Mouse (Mus musculus) neural tube, embryonic 15.5 days (tissue): Measurements from ENCODE around the gene Nhsl2. TPM values are rescaled to one million over a fixed set of nuclear protein-coding genes. Genes with fewer than 3 reads are reported as not detected.

ENCODE experiments used
- ATAC-seq: fragments of 200-750 bp; cut with Nextera tagmentation; 2 replicates; pipeline ENCODE4 v1.8.0; 2017; ENCODE audit warnings: mild to moderate bottlenecking, moderate TSS enrichment, moderate library complexity; ENCODE audit not compliant: low FRiP score
- H3K27ac ChIP-seq: fragments of 300-500 bp; sonication (generic); replicated peaks from 2 replicates; pipeline ENCODE4 v1.5.1; 2015; ENCODE audit warnings: mild to moderate bottlenecking, inconsistent platforms
- H3K27me3 ChIP-seq: fragments of 300-500 bp; sonication (generic); replicated peaks from 2 replicates; pipeline ENCODE4 v1.6.1; 2015; ENCODE audit warnings: inconsistent platforms
- H3K36me3 ChIP-seq: fragments of 300-500 bp; sonication (generic); 2 replicates; pipeline ENCODE4 v1.6.1; 2015; ENCODE audit warnings: inconsistent platforms
- H3K4me1 ChIP-seq: fragments of 300-500 bp; sonication (generic); 2 replicates; pipeline ENCODE4 v1.6.1; 2015; ENCODE audit warnings: inconsistent platforms
- H3K4me2 ChIP-seq: fragments of 300-500 bp; sonication (generic); 2 replicates; pipeline ENCODE4 v1.6.1; 2015; ENCODE audit warnings: inconsistent platforms, mild to moderate bottlenecking, moderate library complexity
- H3K4me3 ChIP-seq: fragments of 300-500 bp; sonication (generic); replicated peaks from 2 replicates; pipeline ENCODE4 v1.5.1; 2015; ENCODE audit warnings: mild to moderate bottlenecking, inconsistent platforms
- H3K9ac ChIP-seq: fragments of 300-500 bp; sonication (generic); replicated peaks from 2 replicates; pipeline ENCODE4 v1.6.1; 2015; ENCODE audit warnings: mild to moderate bottlenecking, inconsistent platforms
- H3K9me3 ChIP-seq: fragments of 300-500 bp; sonication (generic); replicated peaks from 2 replicates; pipeline ENCODE4 v1.6.1; 2016; ENCODE audit warnings: inconsistent platforms
- WGBS: fragments of 180-500 bp; shearing (Covaris S2); methylation state at CpG from one replicate; pipeline ENCODE4 v1.1.7; 2015; ENCODE audit warnings: mixed read lengths; 5-methylcytosine and 5-hydroxymethylcytosine counted together
- polyA plus RNA-seq: library from polyadenylated mRNA; unstranded; fragments of >200 nt; fragmentation: Nextera tagmentation; extraction: Ambion mirVana; gene quantifications from 2 replicates; pipeline ENCODE4 v1.2.1, GENCODE M21; 2015

Gene Nhsl2
- polyA plus RNA-seq, 1 experiment from 2014 or later: 4.7 TPM

DNA sequence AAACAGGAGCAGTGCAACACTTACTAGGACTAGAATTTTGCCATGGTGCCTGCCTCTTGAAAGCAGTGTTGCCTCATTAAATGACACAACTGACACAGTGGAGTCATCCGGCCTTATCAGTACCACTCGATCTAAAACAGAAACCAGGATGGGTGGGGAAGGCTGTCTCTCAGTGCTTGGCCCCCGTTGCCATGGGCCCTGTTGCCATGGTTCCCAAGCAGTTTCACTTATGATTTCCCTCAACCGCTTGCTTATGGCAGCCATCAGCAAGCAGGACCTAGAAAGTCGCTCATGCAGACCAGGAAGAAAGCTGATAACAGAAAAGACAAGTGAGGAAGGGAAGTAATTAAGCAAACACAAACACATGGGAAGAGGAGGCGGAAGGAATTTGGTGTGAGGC is 182.7 kb downstream of the Nhsl2 start:
- Histone ChIP-seq H3K27me3 (peaks cover 30% of the 10 kb centered on the region; the same call in 1 of the 2 replicates), H3K9ac (no peak overlapping the region), H3K4me1 (no peaks in the 10 kb centered on the region; the same call in 1 of the 2 replicates), H3K4me3 (no peak overlapping the region), H3K27ac (no peak overlapping the region), H3K36me3 (no peaks in the 10 kb centered on the region), H3K9me3 (no peaks in the 10 kb centered on the region), H3K4me2 (no peak overlapping the region)
- WGBS: 53% methylated on average over 6 of the region's 6 CpGs
- ATAC-seq: no peak

DNA sequence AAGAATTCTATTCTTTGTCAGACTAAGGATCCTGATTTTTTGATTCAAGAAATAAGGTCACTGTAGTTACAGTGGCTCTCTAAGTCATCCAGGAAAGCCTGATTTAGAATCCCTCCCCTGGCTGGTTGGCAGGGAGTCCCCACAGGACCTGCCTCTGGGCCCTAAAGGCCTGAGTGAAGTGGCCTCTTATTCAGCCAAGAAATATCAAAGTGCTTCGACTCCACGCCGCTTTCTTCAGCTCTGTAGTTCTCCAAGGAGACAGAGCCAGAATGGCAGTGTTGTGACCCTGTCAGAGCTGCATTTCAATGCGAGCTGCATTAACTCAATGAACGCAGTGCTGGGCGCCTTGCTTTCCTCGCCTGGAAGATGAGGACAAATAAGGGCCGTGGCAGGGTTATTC is 183.2 kb downstream of the Nhsl2 start:
- Histone ChIP-seq H3K27ac (no peak overlapping the region), H3K9ac (no peak overlapping the region), H3K27me3 (peaks cover 29% of the 10 kb centered on the region; the same call in 1 of the 2 replicates), H3K9me3 (no peaks in the 10 kb centered on the region), H3K4me3 (no peak overlapping the region), H3K36me3 (no peaks in the 10 kb centered on the region), H3K4me1 (no peaks in the 10 kb centered on the region; the same call in 1 of the 2 replicates), H3K4me2 (no peak overlapping the region)
- no peak for ATAC-seq
- 43% methylated on average over 8 of the region's 8 CpGs for WGBS

DNA sequence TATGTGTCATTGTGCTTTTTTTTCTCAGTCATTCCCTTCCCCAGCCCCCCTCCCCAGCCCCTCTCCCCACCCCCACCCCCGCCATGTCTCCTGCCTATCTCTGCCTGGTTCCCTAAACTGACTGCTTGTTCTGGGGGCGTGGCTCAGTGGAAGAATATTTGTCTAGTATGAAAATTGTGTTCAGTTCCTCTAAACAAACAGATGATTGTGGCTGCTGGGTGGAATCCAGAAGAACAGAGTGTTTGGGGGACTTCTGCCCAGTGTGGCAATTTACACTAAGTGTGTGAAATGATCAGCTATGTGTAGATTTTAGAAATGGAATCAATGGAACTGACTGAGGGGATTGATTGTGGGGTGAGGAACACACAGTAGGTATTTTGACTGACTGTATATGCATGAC is 184.4 kb downstream of the Nhsl2 start:
- ATAC-seq: no peak
- Histone ChIP-seq H3K4me3 (no peak overlapping the region), H3K9me3 (no peaks in the 10 kb centered on the region), H3K27ac (no peak overlapping the region), H3K27me3 (peaks cover 24% of the 10 kb centered on the region; the same call in 1 of the 2 replicates), H3K36me3 (no peaks in the 10 kb centered on the region), H3K4me2 (no peak overlapping the region), H3K9ac (no peak overlapping the region), H3K4me1 (no peaks in the 10 kb centered on the region; the same call in 1 of the 2 replicates)
- WGBS: 80% methylated on average over 1 of the region's 2 CpGs

DNA sequence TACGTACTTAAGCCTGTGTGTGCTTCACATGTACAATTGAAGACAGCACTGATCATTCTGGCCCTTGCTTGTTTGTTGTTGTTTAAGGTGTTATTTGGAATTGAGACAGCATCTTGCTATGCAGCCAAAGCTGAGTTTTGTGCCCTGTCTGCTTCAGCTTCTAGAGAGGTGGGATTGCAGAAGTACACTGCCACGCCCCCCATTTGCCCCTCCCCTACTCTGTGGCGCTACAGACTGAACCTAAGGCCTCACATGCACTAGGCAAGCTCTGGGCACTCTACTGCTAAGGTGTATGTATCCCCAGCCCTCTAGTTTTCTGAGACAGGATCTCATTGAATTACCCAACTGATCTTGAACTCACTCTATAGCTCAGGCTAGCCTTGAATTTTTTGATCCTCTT is 186.5 kb downstream of the Nhsl2 start:
- H3K4me3 ChIP-seq: no peak overlapping the region
- H3K27ac ChIP-seq: no peak overlapping the region
- H3K27me3 ChIP-seq: peaks cover 24% of the 10 kb centered on the region; the same call in 1 of the 2 replicates
- no peaks in the 10 kb centered on the region for H3K9me3 ChIP-seq
- no peaks in the 10 kb centered on the region; the same call in 1 of the 2 replicates for H3K4me1 ChIP-seq
- H3K9ac ChIP-seq: no peak overlapping the region
- no peaks in the 10 kb centered on the region for H3K36me3 ChIP-seq
- ATAC-seq: no peak
- 50% methylated on average over 3 of the region's 3 CpGs for WGBS
- H3K4me2 ChIP-seq: no peak overlapping the region

DNA sequence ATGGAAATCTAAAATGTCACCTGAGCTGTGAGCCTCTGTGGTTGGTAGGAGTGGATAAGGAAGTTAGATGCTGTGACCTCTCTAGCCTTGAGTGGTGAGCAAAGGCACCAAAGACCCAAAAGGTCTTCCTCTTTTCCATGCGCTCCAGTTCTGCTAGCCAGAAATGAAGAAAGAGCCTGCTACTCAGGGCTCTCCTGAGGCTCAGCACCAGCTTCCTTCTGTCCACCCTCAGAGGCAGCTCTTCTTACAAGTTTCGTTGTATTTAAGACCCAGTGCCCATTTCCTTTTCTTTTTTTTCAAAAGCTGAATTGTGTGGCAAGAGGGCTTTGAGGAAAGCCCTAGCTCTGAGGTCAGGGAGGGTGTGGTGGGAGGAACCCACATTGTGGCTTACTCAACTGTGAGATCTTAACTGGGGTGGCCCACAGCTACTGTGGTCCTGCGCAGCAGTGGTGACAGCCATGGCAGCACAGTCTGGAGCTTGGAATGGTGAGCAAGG is 187.7 kb downstream of the Nhsl2 start:
- no peak for ATAC-seq
- H3K27me3 ChIP-seq: peaks cover 19% of the 10 kb centered on the region; the same call in 1 of the 2 replicates
- WGBS: 71% methylated on average over 3 of the region's 3 CpGs
- H3K4me3 ChIP-seq: no peak overlapping the region
- H3K4me2 ChIP-seq: no peak overlapping the region
- no peak overlapping the region for H3K9ac ChIP-seq
- H3K4me1 ChIP-seq: no peaks in the 10 kb centered on the region; the same call in 1 of the 2 replicates
- no peak overlapping the region for H3K27ac ChIP-seq
- H3K36me3 ChIP-seq: no peaks in the 10 kb centered on the region
- H3K9me3 ChIP-seq: no peaks in the 10 kb centered on the region

DNA sequence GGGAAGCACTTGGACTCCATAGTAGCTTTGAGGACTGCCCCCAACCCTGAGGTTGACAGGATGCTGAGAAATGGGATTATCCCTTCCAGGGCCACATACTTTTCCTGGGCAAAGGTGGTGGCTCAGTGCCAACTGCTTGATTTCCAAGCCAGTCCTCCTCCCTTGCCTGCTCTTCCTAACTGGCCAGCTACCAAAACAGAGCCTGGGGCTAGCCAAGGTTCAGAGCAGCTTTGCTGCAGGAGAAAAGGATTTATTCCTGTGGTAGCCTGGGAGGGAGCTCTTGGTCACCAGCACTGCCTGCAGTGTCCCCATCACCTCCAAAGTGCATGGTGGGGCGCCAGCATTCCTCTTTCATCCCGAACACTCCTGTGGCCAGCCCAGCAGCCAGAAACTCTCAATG is 188.3 kb downstream of the Nhsl2 start:
- no peak overlapping the region for H3K4me3 ChIP-seq
- H3K36me3 ChIP-seq: no peaks in the 10 kb centered on the region
- H3K4me2 ChIP-seq: no peak overlapping the region
- peaks cover 22% of the 10 kb centered on the region; the same call in 1 of the 2 replicates for H3K27me3 ChIP-seq
- H3K27ac ChIP-seq: no peak overlapping the region
- no peak overlapping the region for H3K9ac ChIP-seq
- ATAC-seq: peak; percentile 35; the same call in 1 of the 2 replicates
- WGBS: 87% methylated on average over 2 of the region's 2 CpGs
- H3K4me1 ChIP-seq: no peaks in the 10 kb centered on the region
- H3K9me3 ChIP-seq: no peaks in the 10 kb centered on the region

DNA sequence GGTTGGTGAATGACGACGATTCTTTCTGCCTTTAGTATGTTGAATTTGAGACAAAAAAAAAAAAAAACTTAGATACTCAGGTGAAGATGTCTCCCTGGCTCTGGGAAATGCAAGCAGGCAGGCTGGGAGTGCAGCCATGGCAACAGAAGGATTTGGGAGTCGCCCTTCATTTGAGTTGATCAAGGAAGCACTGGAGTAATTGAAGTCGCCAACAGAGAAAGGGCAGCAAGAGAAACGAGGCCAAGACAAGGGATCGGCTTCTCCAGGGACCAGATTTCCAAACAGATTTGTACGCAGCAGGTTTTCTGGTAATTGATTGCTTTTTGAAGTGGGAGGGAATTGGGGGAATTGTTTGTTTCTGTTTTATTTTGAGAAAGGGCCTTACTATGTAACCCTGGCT is 192.4 kb downstream of the Nhsl2 start:
- Histone ChIP-seq H3K9ac (no peak overlapping the region), H3K9me3 (no peaks in the 10 kb centered on the region), H3K36me3 (no peaks in the 10 kb centered on the region), H3K4me2 (no peak overlapping the region), H3K4me1 (no peaks in the 10 kb centered on the region), H3K4me3 (no peak overlapping the region), H3K27me3 (peaks cover 9% of the 10 kb centered on the region; the same call in 1 of the 2 replicates), H3K27ac (no peak overlapping the region)
- no peak for ATAC-seq
- 67% methylated on average over 7 of the region's 7 CpGs for WGBS

DNA sequence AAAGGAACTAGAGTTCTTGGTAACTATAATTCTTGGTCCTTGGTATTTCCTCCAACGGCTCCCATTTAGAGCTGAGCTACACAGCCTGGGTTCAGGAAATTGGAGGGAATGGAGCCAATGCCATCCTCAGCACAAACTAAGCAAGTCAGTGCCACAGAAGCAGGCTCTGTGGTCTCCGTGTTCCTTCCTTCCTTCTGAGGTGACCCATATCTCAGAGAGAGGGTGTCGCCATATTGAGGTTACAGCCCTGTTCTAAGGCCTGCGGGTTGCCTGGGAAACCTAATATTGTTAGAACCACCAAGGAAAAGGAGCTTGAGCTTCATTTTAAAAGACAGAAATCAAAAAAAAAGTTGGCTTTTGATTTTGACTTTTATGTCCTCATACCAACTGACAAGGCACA is 193.2 kb downstream of the Nhsl2 start:
- no peaks in the 10 kb centered on the region for H3K9me3 ChIP-seq
- H3K4me3 ChIP-seq: no peak overlapping the region
- no peak overlapping the region for H3K9ac ChIP-seq
- H3K4me1 ChIP-seq: no peaks in the 10 kb centered on the region
- ATAC-seq: no peak
- no peaks in the 10 kb centered on the region for H3K36me3 ChIP-seq
- 84% methylated on average over 4 of the region's 4 CpGs for WGBS
- peaks cover 9% of the 10 kb centered on the region; the same call in 1 of the 2 replicates for H3K27me3 ChIP-seq
- H3K4me2 ChIP-seq: no peak overlapping the region
- H3K27ac ChIP-seq: no peak overlapping the region

DNA sequence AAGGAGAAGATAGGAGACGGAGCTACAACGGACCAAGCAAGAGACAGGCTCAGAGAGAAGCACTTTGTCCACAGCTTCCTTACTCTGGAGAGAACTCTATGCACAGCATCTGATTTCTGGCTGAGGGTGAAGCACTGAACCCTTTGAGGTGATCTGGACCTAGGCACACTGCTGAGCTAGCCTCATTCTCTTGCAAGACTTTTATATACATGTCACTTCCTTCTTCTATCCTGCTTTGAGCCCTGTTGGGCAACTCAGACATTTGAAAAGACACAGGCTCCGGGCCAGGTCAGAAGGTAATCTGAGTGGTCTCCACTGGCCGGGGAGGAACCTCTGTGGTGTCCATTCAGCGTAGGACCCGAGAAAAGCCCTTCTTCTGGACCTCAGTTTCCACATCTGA is 201.4 kb downstream of the Nhsl2 start:
- 0 out of 2 replicates have a peak, but pooled peaks cover 8% of the 10 kb centered on the region for H3K27me3 ChIP-seq
- H3K27ac ChIP-seq: no peak overlapping the region
- 85% methylated on average over 6 of the region's 6 CpGs for WGBS
- H3K4me3 ChIP-seq: no peak overlapping the region
- no peak for ATAC-seq
- no peak overlapping the region for H3K9ac ChIP-seq
- no peak overlapping the region for H3K4me2 ChIP-seq
- no peaks in the 10 kb centered on the region for H3K9me3 ChIP-seq
- H3K36me3 ChIP-seq: no peaks in the 10 kb centered on the region
- no peaks in the 10 kb centered on the region for H3K4me1 ChIP-seq

DNA sequence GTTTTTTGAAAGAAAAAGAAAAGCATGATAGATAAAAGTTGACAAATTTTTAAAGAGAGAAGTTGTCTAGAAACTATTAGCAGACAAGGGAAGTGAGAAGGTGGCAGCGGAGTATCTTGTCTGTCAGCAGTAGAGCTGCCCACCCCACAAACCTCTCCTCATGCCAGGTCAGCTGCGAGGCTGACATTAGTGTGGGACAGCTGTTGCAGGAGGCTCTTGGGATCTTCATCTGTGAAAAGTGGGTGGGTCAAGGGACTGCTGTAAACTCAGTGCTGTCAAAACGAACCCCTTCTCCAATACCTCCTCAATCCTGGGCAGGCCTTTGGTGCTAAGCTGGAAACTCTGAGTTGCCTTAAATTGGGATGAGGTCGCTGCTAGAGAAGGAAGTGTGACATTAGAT is 202.0 kb downstream of the Nhsl2 start:
- no peak for ATAC-seq
- no peaks in the 10 kb centered on the region for H3K36me3 ChIP-seq
- no peak overlapping the region for H3K27ac ChIP-seq
- 81% methylated on average over 4 of the region's 4 CpGs for WGBS
- H3K4me3 ChIP-seq: no peak overlapping the region
- H3K4me1 ChIP-seq: no peaks in the 10 kb centered on the region
- 0 out of 2 replicates have a peak, but pooled peaks cover 8% of the 10 kb centered on the region for H3K27me3 ChIP-seq
- H3K9me3 ChIP-seq: no peaks in the 10 kb centered on the region
- no peak overlapping the region for H3K4me2 ChIP-seq
- no peak overlapping the region for H3K9ac ChIP-seq

DNA sequence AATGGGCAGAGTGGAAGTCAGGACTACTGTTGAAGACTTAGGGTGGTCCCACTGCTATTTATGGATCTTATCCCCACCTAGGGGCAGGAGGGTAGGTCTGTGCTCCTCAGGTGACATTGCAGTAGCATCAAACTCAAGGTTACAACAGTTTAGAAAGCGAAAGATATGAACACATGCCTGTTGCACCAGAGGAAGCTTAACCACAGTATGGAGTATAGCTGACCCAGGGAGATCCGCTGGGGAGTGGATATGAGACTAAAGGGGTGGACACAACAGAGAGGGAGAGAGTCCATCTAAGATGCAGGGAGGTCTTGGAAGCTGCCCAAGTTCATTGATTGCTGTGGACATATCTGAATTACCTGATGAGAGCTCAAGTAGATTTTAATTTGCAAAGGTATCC is 204.2 kb downstream of the Nhsl2 start:
- Histone ChIP-seq H3K27ac (no peak overlapping the region), H3K4me1 (no peaks in the 10 kb centered on the region), H3K9ac (no peak overlapping the region), H3K4me3 (no peak overlapping the region), H3K36me3 (no peaks in the 10 kb centered on the region), H3K9me3 (no peaks in the 10 kb centered on the region), H3K27me3 (0 out of 2 replicates have a peak, but pooled peaks cover 8% of the 10 kb centered on the region), H3K4me2 (no peak overlapping the region)
- 88% methylated on average over 2 of the region's 2 CpGs for WGBS
- no peak for ATAC-seq

DNA sequence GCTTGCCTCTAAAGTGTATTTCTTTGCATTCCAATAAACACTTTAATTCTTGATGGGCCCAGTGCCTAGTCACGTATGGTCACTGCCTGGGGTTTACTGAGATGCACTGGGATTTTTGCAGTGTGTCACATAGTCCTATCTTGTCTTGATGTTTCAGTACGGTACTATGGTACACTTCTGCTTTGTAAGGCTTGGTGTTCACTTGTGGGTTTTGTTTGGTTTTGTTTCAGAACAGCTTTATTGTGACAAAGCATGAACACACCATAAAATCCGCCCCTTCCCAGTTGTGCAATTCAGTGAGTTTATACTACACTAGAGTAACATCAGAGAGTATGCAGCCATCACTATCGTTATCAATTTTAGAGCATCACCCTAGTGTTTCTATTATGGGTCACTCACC is 204.8 kb downstream of the Nhsl2 start:
- Histone ChIP-seq H3K36me3 (no peaks in the 10 kb centered on the region), H3K4me3 (no peak overlapping the region), H3K4me1 (no peaks in the 10 kb centered on the region), H3K27ac (no peak overlapping the region), H3K4me2 (no peak overlapping the region), H3K9ac (no peak overlapping the region), H3K27me3 (0 out of 2 replicates have a peak, but pooled peaks cover 8% of the 10 kb centered on the region), H3K9me3 (no peaks in the 10 kb centered on the region)
- ATAC-seq: no peak
- WGBS: 88% methylated on average over 4 of the region's 4 CpGs
